Mouse (Mus musculus) thymus, postnatal 25 days (tissue): Measurements from ENCODE around the gene Prpf40a.

Source experiments
- DNase-seq: peaks from one replicate; pipeline ENCODE4 v3.0.0; 2022

Prpf40a gene

DNA sequence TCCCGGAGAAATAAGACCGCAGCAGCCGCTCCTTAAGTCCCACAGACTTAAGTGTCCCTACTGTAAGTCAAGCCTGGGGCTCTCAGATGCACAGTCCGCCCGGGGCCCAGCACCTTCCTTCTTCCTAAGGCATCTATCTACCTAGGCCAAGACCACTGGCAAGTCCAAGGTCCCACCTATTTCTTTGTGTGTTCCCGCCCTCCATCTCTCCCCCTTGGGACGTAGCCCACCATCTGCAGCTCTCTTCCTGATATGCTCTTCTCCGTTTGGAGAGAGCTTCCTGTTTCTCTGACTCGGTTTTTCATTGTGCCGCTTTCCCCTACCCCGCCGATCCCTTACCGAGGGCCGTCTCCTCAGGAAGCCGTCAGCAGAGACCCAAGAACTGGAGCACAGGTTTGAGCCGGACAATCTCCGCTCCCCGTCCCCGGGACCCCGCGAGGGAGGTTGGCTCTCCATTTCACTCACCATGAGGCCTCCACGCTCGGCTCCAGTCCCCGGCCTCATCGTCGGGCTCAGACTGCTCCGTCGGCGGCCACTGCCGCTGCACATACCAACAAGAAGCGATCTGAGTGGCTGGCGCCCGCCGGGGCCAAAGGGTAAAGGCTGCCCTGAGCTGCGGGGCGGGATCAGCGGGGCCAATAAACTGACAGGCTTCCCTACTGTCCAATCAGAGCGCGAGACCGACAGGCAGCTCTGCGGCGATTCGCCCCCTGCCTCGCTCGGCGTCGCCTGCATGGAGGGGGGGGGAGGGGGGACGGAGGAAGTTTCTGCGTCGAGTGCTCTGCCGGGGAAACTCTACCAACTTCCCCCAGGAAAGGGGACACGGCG, at the start of gene Prpf40a:
Gene Prpf40a, minus strand, starts transcription at position 601 of the 828 bp plus-strand sequence.
- peak; percentile 99 for DNase-seq

GRCm38 (mm10) chr2:53222242-53222641, 31.2 kb upstream of the Prpf40a start:
- no peak for DNase-seq

- DNase-seq, result no peak
Observed at GRCm38 (mm10) chr2:53213493-53213892, 22.4 kb upstream of the Prpf40a start.

DNA sequence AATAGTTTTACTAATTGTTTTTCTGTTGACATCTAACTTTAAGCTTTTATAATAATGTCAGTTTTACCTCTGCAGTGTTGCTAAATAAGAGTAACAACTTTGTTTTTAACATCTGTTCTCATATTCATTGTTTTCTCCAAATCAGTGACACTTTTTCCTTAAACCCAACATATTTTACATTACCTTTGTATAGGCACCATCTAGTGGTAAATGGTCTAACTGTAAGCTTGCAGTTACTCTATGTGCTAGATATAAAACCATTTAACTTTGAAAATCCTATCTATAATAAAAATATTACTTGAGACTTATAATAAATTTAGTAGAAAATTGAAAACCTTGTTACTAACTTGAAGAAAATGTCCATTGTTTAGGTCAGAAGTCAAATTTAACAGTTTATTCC, 15.7 kb upstream of the Prpf40a start:
- DNase-seq, result no peak

DNA sequence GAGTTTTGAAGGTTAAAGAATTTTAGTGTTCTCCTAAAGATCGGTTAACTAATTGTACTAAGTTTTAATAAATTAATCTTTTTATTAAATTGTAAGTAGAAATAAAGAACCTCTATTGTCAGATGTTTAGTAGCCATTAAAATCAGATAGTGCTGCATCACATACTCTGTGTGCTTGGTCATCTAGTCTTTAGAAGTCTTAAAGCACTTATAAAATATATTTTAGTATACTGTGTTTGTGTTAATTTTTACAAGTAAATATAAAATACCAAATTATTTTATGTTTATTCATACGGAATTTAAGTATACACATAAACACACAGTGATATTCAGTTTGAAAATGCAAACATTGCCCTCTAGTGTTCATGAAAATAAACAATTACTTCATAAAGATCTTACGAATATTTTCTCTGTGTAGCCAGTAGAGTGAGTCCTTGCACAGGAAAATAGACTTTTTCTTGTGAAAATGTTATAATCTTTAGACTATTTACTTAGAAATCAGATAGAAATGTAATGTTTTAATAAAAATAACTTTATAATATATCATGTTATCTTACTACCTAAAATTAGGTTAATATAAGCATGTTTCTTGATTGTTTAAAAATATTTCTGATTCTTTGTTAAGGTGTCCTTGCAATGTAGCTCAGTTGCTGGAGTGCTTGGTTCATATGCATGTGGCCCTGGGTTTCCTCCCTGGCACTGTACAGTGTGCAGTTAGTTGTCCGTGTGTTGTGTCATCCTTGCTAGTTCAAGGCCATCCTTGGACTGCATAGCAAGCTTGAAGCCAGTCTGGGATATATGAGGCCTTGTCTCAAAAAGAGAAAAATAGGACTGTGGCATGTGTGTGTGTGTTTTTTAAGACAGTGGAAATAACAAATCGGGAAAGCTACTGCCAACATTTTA, 13.5 kb upstream of the Prpf40a start:
- no peak for DNase-seq

GRCm38 (mm10) chr2:53200164-53200885, 9.2 kb upstream of the Prpf40a start:
- no peak for DNase-seq

- DNase-seq, result no peak
Observed at GRCm38 (mm10) chr2:53199203-53199602, 8.1 kb upstream of the Prpf40a start.

DNA sequence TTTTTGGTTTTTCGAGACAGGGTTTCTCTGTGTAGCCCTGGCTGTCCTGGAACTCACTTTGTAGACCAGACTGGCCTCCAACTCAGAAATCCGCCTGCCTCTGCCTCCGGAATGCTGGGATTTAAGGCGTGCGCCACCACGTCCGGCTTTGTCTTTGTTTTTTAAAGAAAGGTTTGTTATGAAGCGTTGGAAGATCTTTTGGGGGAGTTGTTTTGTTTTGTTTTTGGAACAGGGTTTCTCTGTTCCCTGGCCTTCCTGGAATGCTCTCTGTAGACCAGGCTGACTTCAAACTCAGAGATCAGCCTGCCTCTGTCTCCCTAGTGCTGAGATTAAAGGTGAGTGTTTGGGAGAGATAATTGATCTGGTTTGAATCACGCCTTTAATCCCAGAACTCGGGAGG, 5.3 kb upstream of the Prpf40a start:
- no peak for DNase-seq

- no peak for DNase-seq
Observed at GRCm38 (mm10) chr2:53192386-53192785, 1.3 kb upstream of the Prpf40a start.

DNA sequence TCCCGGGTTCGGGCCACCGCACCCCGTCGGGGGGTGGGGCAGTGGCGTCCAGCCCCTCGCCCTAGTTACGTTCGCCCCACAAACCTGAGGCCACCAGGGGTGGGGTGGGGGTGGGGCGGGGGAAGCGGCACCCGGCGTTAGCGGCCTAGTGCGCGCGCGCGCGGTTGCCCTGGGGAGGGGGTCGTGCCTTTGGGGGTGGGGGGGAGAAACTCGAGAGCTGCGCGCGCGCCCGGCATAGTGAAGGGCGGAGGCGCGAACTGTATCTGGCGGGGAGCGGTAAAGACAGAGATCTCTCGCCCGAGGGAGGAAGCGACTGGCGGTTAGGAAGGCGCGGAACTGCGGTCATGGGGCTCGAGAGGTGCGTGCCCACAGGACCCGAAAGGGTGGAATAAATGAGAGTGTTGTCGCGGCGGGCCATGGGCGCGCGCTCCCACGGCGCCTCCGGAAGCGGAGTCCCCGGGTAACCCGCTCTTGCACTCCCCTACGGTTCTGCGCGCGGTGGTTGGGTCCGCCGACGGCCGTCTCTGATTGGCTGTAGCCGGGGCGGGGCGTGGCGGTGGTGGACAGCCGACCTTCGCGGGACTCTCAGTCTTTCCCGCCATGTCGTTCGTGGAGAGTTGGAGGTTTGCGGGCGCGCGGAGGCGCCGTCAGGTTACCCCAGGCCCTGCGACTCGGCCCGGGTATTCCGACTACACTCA, 588 bp upstream of the Prpf40a start, which contains the start of gene Arl6ip6:
Gene Arl6ip6, plus strand, starts transcription at position 204 of the 698 bp plus-strand sequence.
- peak; percentile 99 for DNase-seq

- DNase-seq, result no peak
Observed at GRCm38 (mm10) chr2:53189811-53190210, 1.3 kb downstream of the Prpf40a start.

DNA sequence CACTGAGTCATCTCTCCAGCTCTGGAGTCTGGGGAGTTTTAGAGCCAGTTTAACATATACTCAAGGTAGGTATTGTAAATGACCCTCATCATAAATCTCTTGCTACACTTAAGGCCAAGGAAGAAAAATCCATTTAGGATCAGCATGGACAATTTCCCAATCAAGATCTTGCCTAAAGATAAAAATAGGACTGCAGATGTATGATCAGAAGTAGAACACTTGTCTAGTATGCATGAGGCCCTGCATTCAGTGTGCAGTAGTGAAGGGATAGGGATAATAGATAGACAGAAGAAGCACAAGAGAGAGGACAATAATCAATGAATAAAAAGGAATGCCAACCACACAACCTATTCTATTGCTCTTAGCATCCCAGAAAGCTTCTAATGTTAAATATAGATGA, 11.2 kb downstream of the Prpf40a start:
- no peak for DNase-seq

DNA sequence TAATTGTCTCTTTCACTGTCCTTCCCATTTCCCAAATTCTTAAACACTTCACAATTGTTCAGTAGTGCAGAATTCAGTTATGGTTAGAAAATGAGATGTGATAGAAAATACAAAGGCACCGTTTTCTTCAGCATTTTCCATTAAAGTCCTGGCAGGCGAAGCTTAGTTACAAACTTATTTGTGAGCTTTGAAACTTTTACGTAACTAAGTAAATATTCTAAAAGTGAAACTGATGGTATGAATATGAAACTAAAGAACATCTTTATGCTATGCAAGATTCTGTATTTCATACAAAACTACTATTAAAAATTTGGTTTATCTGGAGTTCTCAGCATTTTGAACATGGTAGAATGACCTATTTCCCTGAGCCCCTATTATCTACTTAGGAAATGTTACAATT, 12.1 kb downstream of the Prpf40a start:
- DNase-seq, result no peak

DNA sequence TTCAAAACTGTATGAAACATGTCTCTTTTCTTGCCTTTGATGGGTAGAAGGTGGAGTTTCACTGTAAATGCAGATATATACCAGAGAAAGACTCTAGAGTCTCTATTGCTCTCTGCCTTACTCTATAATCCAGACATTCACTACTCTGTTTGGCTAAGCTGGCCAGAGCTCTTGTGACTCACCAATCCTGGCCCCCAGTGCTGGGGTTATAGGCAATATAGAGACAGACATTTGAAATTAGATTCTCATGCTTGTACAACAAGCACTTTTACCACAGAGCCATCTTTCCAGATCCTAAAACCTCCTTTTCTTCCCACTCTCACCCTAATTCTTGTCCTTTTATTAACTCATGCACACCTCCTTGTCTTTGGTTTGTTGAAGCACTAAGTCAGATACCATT, 17.1 kb downstream of the Prpf40a start:
- no peak for DNase-seq

DNA sequence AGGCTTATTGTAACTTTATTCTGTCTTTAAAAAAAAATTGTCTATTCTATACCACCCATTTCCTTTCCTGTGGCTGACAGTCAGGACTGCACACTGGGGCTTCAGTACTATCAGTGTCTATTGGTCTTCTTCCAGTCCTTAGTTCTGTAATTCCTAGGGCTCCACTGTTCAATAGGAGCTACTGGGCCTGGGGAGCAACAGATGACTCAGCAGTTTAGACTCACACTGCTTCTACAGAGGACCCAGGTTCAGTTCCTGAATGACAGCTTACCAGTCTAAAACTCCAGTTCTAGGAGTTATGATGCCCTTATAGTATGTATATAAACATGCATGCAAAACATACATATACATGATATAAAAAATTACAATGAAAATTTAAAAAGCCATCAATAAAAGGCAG, 44.2 kb downstream of the Prpf40a start:
- DNase-seq, result no peak

DNA sequence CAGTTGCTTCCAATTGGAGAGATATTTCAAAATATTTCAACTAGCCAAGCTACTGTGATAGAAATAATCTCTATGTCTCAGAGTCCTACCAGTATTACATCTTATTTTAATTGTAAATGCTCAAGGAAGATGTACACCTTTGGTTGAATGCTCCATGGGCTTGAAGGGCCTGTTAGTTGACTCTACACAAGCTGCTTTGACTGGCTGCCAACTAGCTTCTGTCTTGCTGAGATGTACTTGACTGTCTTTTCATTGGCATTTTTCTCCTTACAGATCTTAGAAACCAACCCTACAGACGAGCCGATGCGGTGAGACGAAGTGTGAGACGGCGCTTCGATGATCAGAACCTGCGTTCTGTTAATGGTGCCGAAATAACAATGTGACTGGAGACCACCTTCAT, 59.5 kb downstream of the Prpf40a start:
- DNase-seq, result no peak

DNA sequence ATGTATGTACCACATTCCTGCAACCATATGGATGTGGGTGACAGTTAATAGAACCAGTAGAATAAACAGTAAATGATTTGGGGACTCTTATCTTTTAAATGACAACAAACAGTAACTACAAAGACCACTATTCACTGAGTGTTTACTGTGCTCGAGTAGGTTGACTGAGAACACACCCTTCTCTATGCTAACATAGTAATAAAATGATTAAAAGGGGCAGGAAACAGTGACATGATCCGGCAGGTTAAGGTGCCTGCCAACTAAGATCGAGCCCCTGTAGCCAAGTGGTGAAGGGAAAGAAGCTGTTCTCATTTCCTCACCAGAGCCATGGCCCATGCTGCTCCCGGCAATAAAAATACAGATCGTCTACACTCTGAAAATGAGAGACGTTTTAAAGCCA, 62.0 kb downstream of the Prpf40a start:
- no peak for DNase-seq

GRCm38 (mm10) chr2:53125998-53126397, 65.1 kb downstream of the Prpf40a start:
- DNase-seq, result peak; percentile 8

DNA sequence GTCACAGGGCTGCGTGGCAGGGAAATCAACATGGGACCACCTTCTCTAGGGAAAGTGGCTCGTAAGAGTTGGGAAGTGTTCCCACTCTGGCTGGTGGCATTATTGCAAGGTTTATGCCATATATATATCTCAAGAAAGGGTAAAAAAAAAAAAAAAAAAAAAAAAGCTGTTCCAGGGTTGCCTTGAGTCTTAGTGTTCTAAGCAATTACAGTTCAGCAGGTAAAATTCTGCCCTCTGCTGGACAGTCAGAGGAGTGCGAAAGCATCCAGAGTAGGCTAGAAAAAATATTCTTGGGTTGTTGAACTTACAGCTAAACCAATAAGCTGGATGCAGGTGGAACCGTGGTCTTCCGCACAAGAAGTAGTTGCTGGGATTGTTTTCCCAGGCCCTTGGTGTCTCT, 69.3 kb downstream of the Prpf40a start:
- peak; percentile 42 for DNase-seq

- no peak for DNase-seq
Observed at GRCm38 (mm10) chr2:53108547-53108946, 82.5 kb downstream of the Prpf40a start.

GRCm38 (mm10) chr2:53106472-53106871, 84.6 kb downstream of the Prpf40a start:
- no peak for DNase-seq

DNA sequence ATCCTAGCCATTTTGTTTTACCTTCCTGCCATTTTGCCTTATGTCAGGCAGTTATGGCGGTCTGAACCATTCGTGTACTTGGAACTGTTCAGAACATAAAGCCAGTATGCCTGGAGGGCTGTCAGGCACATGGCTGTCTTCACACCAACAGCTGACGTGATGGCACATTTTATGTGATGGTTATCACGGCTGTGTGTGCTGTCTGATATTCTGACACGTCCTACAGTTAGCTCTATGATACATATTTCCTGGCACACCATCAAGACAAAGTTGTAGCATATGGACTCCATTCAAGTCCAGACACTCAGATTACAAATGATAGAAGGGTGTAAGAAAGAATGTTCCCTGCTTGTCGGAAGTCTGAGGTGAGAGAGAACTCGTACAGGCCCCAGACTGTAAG, 85.0 kb downstream of the Prpf40a start:
- DNase-seq, result no peak

DNA sequence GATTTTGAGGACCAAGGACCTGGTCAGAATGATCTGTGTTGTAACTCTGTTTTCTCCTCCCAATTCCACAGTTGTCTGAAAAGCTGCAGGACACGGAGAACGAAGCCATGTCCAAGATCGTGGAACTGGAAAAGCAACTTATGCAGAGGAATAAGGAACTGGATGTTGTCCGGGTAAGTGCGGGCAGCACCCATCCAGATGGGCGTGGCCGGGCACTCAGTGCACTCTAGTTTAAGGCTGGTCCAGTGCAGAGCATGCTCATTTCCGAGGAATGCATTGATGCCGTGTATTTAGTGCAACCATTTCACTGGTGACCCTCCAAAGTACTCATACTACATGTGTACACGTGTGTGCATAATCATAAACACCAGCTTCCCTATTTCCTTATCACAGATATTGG, 85.7 kb downstream of the Prpf40a start:
- no peak for DNase-seq
